Mouse (Mus musculus) urinary bladder, postnatal 36 days (tissue): ENCODE results near the gene Tmem150a.

Experiments
- DNase-seq, 2 experiments: peaks; one replicate each; pipeline ENCODE4 v3.0.0; 2022; ENCODE audit warnings: low spot score in 2 of 2, mixed read lengths in 1 of 2

The Tmem150a gene

GRCm38 (mm10) chr6:72355066-72355911, at the start of gene Tmem150a:
Gene Tmem150a (plus strand): TSS chr6:72355447.
- peak; percentile 67 to 82 for DNase-seq

- no peak for DNase-seq
Measured at GRCm38 (mm10) chr6:72312198-72312597, 43.0 kb upstream of the Tmem150a start.

GRCm38 (mm10) chr6:72313124-72313867, 42.0 kb upstream of the Tmem150a start:
- no peak for DNase-seq

- DNase-seq = no peak
Measured at GRCm38 (mm10) chr6:72315384-72315783, 39.9 kb upstream of the Tmem150a start.

GRCm38 (mm10) chr6:72316044-72316443, 39.2 kb upstream of the Tmem150a start:
- peak; percentile 12 to 36 for DNase-seq

GRCm38 (mm10) chr6:72318440-72318839, 36.8 kb upstream of the Tmem150a start:
- no peak for DNase-seq

GRCm38 (mm10) chr6:72319019-72319418, 36.2 kb upstream of the Tmem150a start:
- peak; percentile 38 to 40 for DNase-seq

- no peak for DNase-seq
Measured at GRCm38 (mm10) chr6:72322936-72323335, 32.3 kb upstream of the Tmem150a start.

GRCm38 (mm10) chr6:72323786-72324508, 31.3 kb upstream of the Tmem150a start:
- no peak for DNase-seq

GRCm38 (mm10) chr6:72326274-72326673, 29.0 kb upstream of the Tmem150a start:
- peak; percentile 41 to 60 for DNase-seq

- DNase-seq = no peak
Measured at GRCm38 (mm10) chr6:72329019-72329418, 26.2 kb upstream of the Tmem150a start.

- DNase-seq = no peak
Measured at GRCm38 (mm10) chr6:72330133-72330532, 25.1 kb upstream of the Tmem150a start.

- no peak for DNase-seq
Measured at GRCm38 (mm10) chr6:72333111-72333510, 22.1 kb upstream of the Tmem150a start.

- no peak for DNase-seq
Measured at GRCm38 (mm10) chr6:72340481-72340880, 14.8 kb upstream of the Tmem150a start.

- DNase-seq = no peak
Measured at GRCm38 (mm10) chr6:72344396-72345073, 10.7 kb upstream of the Tmem150a start.

- DNase-seq = peak; percentile 84 to 93
Measured at GRCm38 (mm10) chr6:72345074-72345567, 10.1 kb upstream of the Tmem150a start, which contains the start of gene Usp39. Gene Usp39 (minus strand): TSS chr6:72345184.

- no peak for DNase-seq
Measured at GRCm38 (mm10) chr6:72345633-72346032, 9.6 kb upstream of the Tmem150a start.

- no peak for DNase-seq
Measured at GRCm38 (mm10) chr6:72346261-72346660, 9.0 kb upstream of the Tmem150a start.

- DNase-seq = peak; percentile 65 to 80
Measured at GRCm38 (mm10) chr6:72347166-72347941, 7.9 kb upstream of the Tmem150a start, which contains the start of gene 0610030E20Rik. Gene 0610030E20Rik (plus strand): TSS chr6:72347317.

- DNase-seq = no peak
Measured at GRCm38 (mm10) chr6:72348411-72348810, 6.8 kb upstream of the Tmem150a start.
